ENCODE assay signal across 24 mouse cellular contexts in the genomic region with DNA sequence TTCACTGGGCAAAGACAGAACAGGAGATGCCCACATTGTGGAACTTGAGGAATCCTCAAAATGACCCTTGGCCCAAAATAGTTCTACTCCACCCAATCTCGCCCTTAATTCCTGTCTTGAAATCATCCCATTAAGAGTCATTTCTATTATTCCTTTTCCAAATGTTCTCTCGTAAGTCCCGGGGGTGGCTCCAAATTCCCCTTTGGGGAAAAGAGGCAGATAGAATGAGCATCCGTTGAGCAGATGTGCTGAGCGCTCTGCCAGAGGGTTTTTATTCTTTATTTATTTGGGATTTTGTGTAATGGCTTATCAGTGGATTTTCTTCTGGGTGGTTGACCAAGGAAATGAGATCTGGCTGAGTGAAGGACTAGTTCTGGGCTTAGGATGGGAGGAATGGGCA. TPM values are rescaled to one million over a fixed set of nuclear protein-coding genes. Genes with fewer than 3 reads are reported as not detected.
A peak's percentile ranks its signal among the peaks of the same experiment; 100 is the strongest.
DNase-seq lines count a peak whose midpoint lies in the region; ATAC-seq and TF ChIP-seq lines count a peak whose summit lies in the region.
"Had no signal": no experiment of that assay in that cellular context is flagged by ENCODE, and none has a peak within 500 bp of the region (broad histone marks: within the 10 kb centered on the region; RNA-seq: fewer than 3 reads in every experiment).

No protein-coding gene starts in this region.

- intact Hi-C loops in heart, adult 2 months (cut with DNase I): no loop called here
- intact Hi-C loops in gastrocnemius, postnatal 14 days (cut with DNase I; ENCODE audit: low total_unique reads): no loop called here

- peak; percentile 80 for DNase-seq in heart, adult 11 months
- no peak for DNase-seq in heart, adult 2 months
- peak; percentile 53 for DNase-seq in testis, postnatal 10 days (ENCODE audit: low spot score)
- no peak for DNase-seq in testis, postnatal 14 days (ENCODE audit: low spot score)
- peak; percentile 53 for DNase-seq in gastrocnemius, postnatal 14 days
- peak; percentile 16 for DNase-seq in skeletal muscle tissue, adult 2 months (ENCODE audit: low read depth, low spot score)
- no peak for DNase-seq in right cerebral cortex, adult 18-20 months
- DNase-seq in forebrain, postnatal 0 days: no peak
- DNase-seq: adrenal gland, postnatal 10 days; adrenal gland, postnatal 36 days; cerebellum, adult 18-20 months; cerebellum, adult 9-10 months; cerebellum, postnatal 14 days; kidney, adult 18-20 months had no signal

- no peak overlapping the region for H3K4me2 ChIP-seq in forebrain, postnatal 0 days (ENCODE audit: low read depth)
- H3K4me2 ChIP-seq: forebrain, embryonic 13.5 days; hindbrain, embryonic 13.5 days had no signal

- WGBS in heart, adult 2 months: 73% methylated on average over 5 of the region's 5 CpGs
- 79% methylated on average over 5 of the region's 5 CpGs for WGBS in forebrain, postnatal 0 days

- no peaks in the 10 kb centered on the region for H3K36me3 ChIP-seq in heart, adult 2 months (ENCODE audit: control insufficient read depth, insufficient read depth, low read length)
- H3K36me3 ChIP-seq in forebrain, postnatal 0 days (ENCODE audit: insufficient read depth): no peaks in the 10 kb centered on the region
- H3K36me3 ChIP-seq: forebrain, embryonic 10.5 days; hindbrain, embryonic 10.5 days; hindbrain, embryonic 13.5 days had no signal

- no peak overlapping the region for H3K4me3 ChIP-seq in heart, adult 2 months
- H3K4me3 ChIP-seq in forebrain, postnatal 0 days (ENCODE audit: low read depth, low read length): no peak overlapping the region
- H3K4me3 ChIP-seq: forebrain, embryonic 10.5 days; forebrain, embryonic 13.5 days; hindbrain, embryonic 10.5 days; hindbrain, embryonic 13.5 days had no signal

- no peaks in the 10 kb centered on the region for H3K4me1 ChIP-seq in heart, adult 2 months (ENCODE audit: control insufficient read depth, insufficient read depth, low read length)
- no peaks in the 10 kb centered on the region for H3K4me1 ChIP-seq in forebrain, postnatal 0 days (ENCODE audit: insufficient read depth)
- H3K4me1 ChIP-seq: forebrain, embryonic 10.5 days; forebrain, embryonic 13.5 days; hindbrain, embryonic 13.5 days had no signal

- no peaks in the 10 kb centered on the region for H3K27me3 ChIP-seq in heart, adult 2 months (ENCODE audit: control insufficient read depth, insufficient read depth, low read length)
- H3K27me3 ChIP-seq in forebrain, postnatal 0 days (ENCODE audit: insufficient read depth, low read length): no peaks in the 10 kb centered on the region
- H3K27me3 ChIP-seq: forebrain, embryonic 13.5 days; hindbrain, embryonic 13.5 days had no signal

- no peak for TF ChIP-seq EP300 in heart, adult 2 months (IDR thresholded peaks at IDR 0.05; ENCODE audit: insufficient read depth, low read depth, low read length)

- no peaks in the 10 kb centered on the region for H3K79me2 ChIP-seq in heart, adult 2 months (replicated peaks; ENCODE audit: control insufficient read depth, insufficient read depth, low read length)

- H3K9me3 ChIP-seq in forebrain, postnatal 0 days (ENCODE audit: low read length): no peaks in the 10 kb centered on the region
- H3K9me3 ChIP-seq: forebrain, embryonic 10.5 days; forebrain, embryonic 13.5 days; hindbrain, embryonic 10.5 days; hindbrain, embryonic 13.5 days had no signal

- no peak for TF ChIP-seq CTCF in heart, adult 2 months (IDR thresholded peaks at IDR 0.05)
- TF ChIP-seq CTCF in forebrain, postnatal 0 days (IDR thresholded peaks at IDR 0.05; ENCODE audit: low read depth): no peak

- no peak overlapping the region for H3K27ac ChIP-seq in heart, adult 2 months
- no peak overlapping the region for H3K27ac ChIP-seq in forebrain, postnatal 0 days (ENCODE audit: low read depth, low read length)
- H3K27ac ChIP-seq: forebrain, embryonic 10.5 days; forebrain, embryonic 13.5 days; hindbrain, embryonic 10.5 days; hindbrain, embryonic 13.5 days had no signal

- TF ChIP-seq POLR2A in heart, adult 2 months (IDR thresholded peaks at IDR 0.05; ENCODE audit: insufficient read depth, low read depth, low read length): no peak

- ATAC-seq in forebrain, postnatal 0 days: no peak
- ATAC-seq: forebrain, embryonic 13.5 days; forebrain, embryonic 16.5 days; hindbrain, embryonic 16.5 days; inflammation-experienced regulatory T-cells, adult 6 months; intestine, embryonic 16.5 days had no signal

- no peak overlapping the region for H3K9ac ChIP-seq in heart, adult 2 months (ENCODE audit: low read depth, low read length)
- no peak overlapping the region for H3K9ac ChIP-seq in forebrain, postnatal 0 days
- H3K9ac ChIP-seq: forebrain, embryonic 13.5 days; hindbrain, embryonic 13.5 days had no signal

RNA-seq across cellular contexts. Expression of gene Dld, which starts 16.5 kb away (rescaled TPM):
- total RNA-seq in heart, adult 2 months (2021): 100 to 1,000 TPM; 374 to 406 TPM
- 85.0 and 180 TPM in 2 replicates for polyA plus RNA-seq in heart, adult 2 months (2012; rRNA removed)
- 100 to 1,000 TPM; 181 to 227 TPM for total RNA-seq in gastrocnemius, postnatal 14 days (2021)
- 57.5 and 64.2 TPM in 2 replicates for total RNA-seq in forebrain, postnatal 0 days (2014; rRNA removed)
- 110 and 114 TPM in 2 replicates for polyA plus RNA-seq in forebrain, postnatal 0 days (2015; fragmentation: Nextera tagmentation; extraction: Ambion mirVana)

RNA-seq across cellular contexts. Expression of gene Slc26a3, which starts 22.9 kb away (rescaled TPM):
- total RNA-seq in heart, adult 2 months (2021): 1 to 10 TPM; 1.2 to 1.6 TPM
- polyA plus RNA-seq in heart, adult 2 months (2012; rRNA removed): 1.3 and 2.8 TPM in 2 replicates
- total RNA-seq in gastrocnemius, postnatal 14 days (2021): not detected
- 0.46 TPM in 1 of 2 replicates, not detected in the other for total RNA-seq in forebrain, postnatal 0 days (2014; rRNA removed)
- polyA plus RNA-seq in forebrain, postnatal 0 days (2015; fragmentation: Nextera tagmentation; extraction: Ambion mirVana): 0.14 TPM in 1 of 2 replicates, not detected in the other
- total RNA-seq: ES-E14 had no signal
- polyA plus RNA-seq: embryonic facial prominence, embryonic 11.5 days; forebrain, embryonic 10.5 days; hindbrain, embryonic 13.5 days; inflammation-experienced regulatory T-cells, adult 6 months had no signal

Comparison
In these comparisons a context has a peak if more than half of its experiments do, and no peak if none do; other contexts are left out.
1. DNase-seq: peak in heart, adult 11 months (single experiment), testis, postnatal 10 days (single experiment), gastrocnemius, postnatal 14 days (single experiment) and skeletal muscle tissue, adult 2 months (single experiment); none in heart, adult 2 months (0 of 2), testis, postnatal 14 days (single experiment), right cerebral cortex, adult 18-20 months (single experiment) and forebrain, postnatal 0 days (single experiment).